In genomic region chr7:99981311-99981710, GRCm38 (mm10) we compare ENCODE assay signal across 8 mouse cellular contexts. TPM values are rescaled to one million over a fixed set of nuclear protein-coding genes. Genes with fewer than 3 reads are reported as not detected.
DNase-seq lines count a peak whose midpoint lies in the region; ATAC-seq and TF ChIP-seq lines count a peak whose summit lies in the region.

No protein-coding gene starts in this region.

- no peak for ATAC-seq in midbrain, postnatal 0 days (ENCODE audit: low FRiP score)

- no peak overlapping the region for H3K9ac ChIP-seq in midbrain, postnatal 0 days (replicated peaks; ENCODE audit: low read length, poor library complexity, severe bottlenecking)

- H3K36me3 ChIP-seq in E14TG2a.4 (ENCODE audit: insufficient read depth, low read length) = no peaks in the 10 kb centered on the region
- no peaks in the 10 kb centered on the region for H3K36me3 ChIP-seq in midbrain, postnatal 0 days (ENCODE audit: insufficient read depth, low read length)

- DNase-seq in gastrocnemius, adult 2 months = no peak
- DNase-seq in gastrocnemius, postnatal 25 days = no peak
- DNase-seq in embryo, embryonic 10 days (ENCODE audit: low spot score) = peak; percentile 68
- DNase-seq in kidney, adult 8-10 months = peak; percentile 49 to 63
- DNase-seq in midbrain, postnatal 0 days (ENCODE audit: low spot score) = peak; percentile 88
- DNase-seq in gastrocnemius, adult 8-10 months (ENCODE audit: low spot score in 2 of 2) = no peak
- no peak for DNase-seq in right cerebral cortex, postnatal 36 days (ENCODE audit: low spot score in 2 of 2)

- peaks cover 18% of the 10 kb centered on the region for H3K27me3 ChIP-seq in E14TG2a.4 (ENCODE audit: insufficient read depth, low read length)
- H3K27me3 ChIP-seq in midbrain, postnatal 0 days (ENCODE audit: insufficient read depth, low read length) = no peaks in the 10 kb centered on the region

- TF ChIP-seq CTCF in gastrocnemius, adult 2 months (IDR thresholded peaks at IDR 0.05) = peak; percentile 84
- peak; percentile 72 for TF ChIP-seq CTCF in E14TG2a.4 (conservative IDR thresholded peaks at IDR 0.05; ENCODE audit: low read length)
- peak; percentile 88 for TF ChIP-seq CTCF in midbrain, postnatal 0 days (IDR thresholded peaks at IDR 0.05)

- no peak overlapping the region for H3K4me2 ChIP-seq in midbrain, postnatal 0 days (ENCODE audit: low read depth, low read length, poor library complexity, severe bottlenecking)

- H3K4me3 ChIP-seq in gastrocnemius, adult 2 months = peak overlapping the region; percentile 99
- H3K4me3 ChIP-seq in E14TG2a.4 (replicated peaks; ENCODE audit: low read length) = no peak overlapping the region
- H3K4me3 ChIP-seq in midbrain, postnatal 0 days (ENCODE audit: low read depth, low read length) = no peak overlapping the region

- H3K27ac ChIP-seq in gastrocnemius, adult 2 months = peak overlapping the region; percentile 97
- peak overlapping the region; percentile 48 for H3K27ac ChIP-seq in midbrain, postnatal 0 days (ENCODE audit: low read depth, low read length)

- H3K9me3 ChIP-seq in E14TG2a.4 (ENCODE audit: low read length) = no peaks in the 10 kb centered on the region
- H3K9me3 ChIP-seq in midbrain, postnatal 0 days (ENCODE audit: low read length) = no peaks in the 10 kb centered on the region

- H3K4me1 ChIP-seq in E14TG2a.4 (replicated peaks; ENCODE audit: low read depth, low read length) = peaks cover 36% of the 10 kb centered on the region
- H3K4me1 ChIP-seq in midbrain, postnatal 0 days (ENCODE audit: insufficient read depth, low read length) = peaks cover 6% of the 10 kb centered on the region; the same call in 1 of the 2 replicates

- 9% methylated on average over 2 of the region's 2 CpGs for WGBS in midbrain, postnatal 0 days

- intact Hi-C loops in gastrocnemius, adult 2 months (cut with DNase I) = no loop called here

RNA-seq across cellular contexts. Expression of gene Rnf169, which starts 1.1 kb away (rescaled TPM):
- 1 to 10 TPM; 8.1 to 10.0 TPM for total RNA-seq in gastrocnemius, adult 2 months (2021)
- total RNA-seq in gastrocnemius, postnatal 25 days (2021) = 1 to 10 TPM; 4.7 to 5.3 TPM
- 17.1 and 18.8 TPM in 2 replicates for total RNA-seq in midbrain, postnatal 0 days (2014; rRNA removed)
- polyA plus RNA-seq in midbrain, postnatal 0 days (2015; fragmentation: Nextera tagmentation; extraction: Ambion mirVana) = 3.1 and 3.6 TPM in 2 replicates
- total RNA-seq in gastrocnemius, adult 8-10 months (2022) = 1 to 10 TPM; 5.3 to 6.3 (median 5.5) TPM

RNA-seq across cellular contexts. Expression of gene Chrdl2, which starts 24.7 kb away (rescaled TPM):
- 1 to 10 TPM; 2.0 to 3.2 TPM for total RNA-seq in gastrocnemius, adult 2 months (2021)
- 1 to 10 TPM; 1.8 to 3.1 TPM for total RNA-seq in gastrocnemius, postnatal 25 days (2021)
- 1.7 TPM in 1 of 2 replicates, not detected in the other for total RNA-seq in midbrain, postnatal 0 days (2014; rRNA removed)
- polyA plus RNA-seq in midbrain, postnatal 0 days (2015; fragmentation: Nextera tagmentation; extraction: Ambion mirVana) = 0.21 and 0.23 TPM in 2 replicates
- total RNA-seq in gastrocnemius, adult 8-10 months (2022) = 1 to 10 TPM; 1.0 to 1.5 (median 1.2) TPM

Comparison
In these comparisons a context has a peak if more than half of its experiments do, and no peak if none do; other contexts are left out.
1. DNase-seq: peak in embryo, embryonic 10 days (single experiment), kidney, adult 8-10 months (2 of 2) and midbrain, postnatal 0 days (single experiment); none in gastrocnemius, adult 2 months (single experiment), gastrocnemius, postnatal 25 days (single experiment), gastrocnemius, adult 8-10 months (0 of 2) and right cerebral cortex, postnatal 36 days (0 of 2).
2. Peak in every context shown above with its lines, with median percentiles within 50 percentile points of each other: CTCF ChIP-seq.